Comparison of ENCODE assay signal across 17 mouse cellular contexts in the genomic region with DNA sequence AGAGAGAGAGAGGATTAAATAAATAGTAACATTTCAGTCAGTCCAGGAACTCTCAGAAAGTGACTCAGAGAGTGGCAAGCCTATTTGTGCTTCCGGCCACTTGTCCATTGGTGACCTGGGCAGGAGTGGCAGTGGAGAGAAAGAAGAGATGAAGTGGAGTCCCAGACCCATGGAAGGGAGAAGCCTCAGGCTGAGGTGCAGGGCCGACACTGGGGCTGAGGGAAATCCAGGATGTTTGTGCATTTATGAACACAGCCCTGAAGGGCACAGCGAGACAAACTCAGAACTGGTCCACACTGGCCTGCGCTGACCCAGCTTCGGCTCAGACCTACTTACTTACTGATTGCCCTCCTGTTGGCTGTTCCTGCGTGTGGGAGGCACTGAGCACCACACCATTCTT. TPM values are rescaled to one million over a fixed set of nuclear protein-coding genes. Genes with fewer than 3 reads are reported as not detected.
A peak's percentile ranks its signal among the peaks of the same experiment; 100 is the strongest.
DNase-seq lines count a peak whose midpoint lies in the region; ATAC-seq and TF ChIP-seq lines count a peak whose summit lies in the region.
"Had no signal": no experiment of that assay in that cellular context is flagged by ENCODE, and none has a peak within 500 bp of the region (broad histone marks: within the 10 kb centered on the region; RNA-seq: fewer than 3 reads in every experiment).

No protein-coding gene starts in this region.

- peaks cover 78% of the 10 kb centered on the region for H3K4me1 ChIP-seq in E14TG2a.4 (replicated peaks; ENCODE audit: low read depth, low read length)
- H3K4me1 ChIP-seq in kidney, embryonic 15.5 days = peaks cover 7% of the 10 kb centered on the region
- H3K4me1 ChIP-seq in hindbrain, embryonic 11.5 days (replicated peaks; ENCODE audit: control insufficient read depth, insufficient read depth, low read length) = no peaks in the 10 kb centered on the region
- H3K4me1 ChIP-seq: forebrain, embryonic 13.5 days had no signal

- ATAC-seq in kidney, embryonic 15.5 days (replicated peaks; ENCODE audit: low FRiP score) = no peak; the same call in 1 of the 2 replicates
- no peak for ATAC-seq in hindbrain, embryonic 11.5 days (ENCODE audit: low FRiP score)
- ATAC-seq: forebrain, embryonic 13.5 days; midbrain, embryonic 15.5 days had no signal

- no peak overlapping the region for H3K4me2 ChIP-seq in kidney, embryonic 15.5 days
- H3K4me2 ChIP-seq in hindbrain, embryonic 11.5 days (replicated peaks; ENCODE audit: low read depth, low read length) = no peak overlapping the region
- H3K4me2 ChIP-seq: forebrain, embryonic 13.5 days; heart, embryonic 11.5 days; liver, embryonic 15.5 days; midbrain, embryonic 15.5 days had no signal

- H3K36me3 ChIP-seq in E14TG2a.4 (ENCODE audit: insufficient read depth, low read length) = peaks cover 86% of the 10 kb centered on the region
- H3K36me3 ChIP-seq in kidney, embryonic 15.5 days = no peaks in the 10 kb centered on the region
- H3K36me3 ChIP-seq in hindbrain, embryonic 11.5 days (ENCODE audit: control insufficient read depth, insufficient read depth, low read length) = no peaks in the 10 kb centered on the region
- H3K36me3 ChIP-seq: G1E; hindbrain, embryonic 15.5 days; liver, embryonic 15.5 days; midbrain, embryonic 15.5 days had no signal

- no peaks in the 10 kb centered on the region for H3K27me3 ChIP-seq in E14TG2a.4 (ENCODE audit: insufficient read depth, low read length)
- no peaks in the 10 kb centered on the region for H3K27me3 ChIP-seq in kidney, embryonic 15.5 days
- no peaks in the 10 kb centered on the region for H3K27me3 ChIP-seq in hindbrain, embryonic 11.5 days (ENCODE audit: control insufficient read depth, insufficient read depth, low read length)
- H3K27me3 ChIP-seq: forebrain, embryonic 13.5 days; hindbrain, embryonic 15.5 days; midbrain, embryonic 15.5 days had no signal

- H3K27ac ChIP-seq in kidney, embryonic 15.5 days = 0 out of 2 replicates have a peak overlapping the region, but pooled peaks have one; percentile 11
- H3K27ac ChIP-seq in hindbrain, embryonic 11.5 days (ENCODE audit: low read depth, low read length) = no peak overlapping the region
- H3K27ac ChIP-seq: forebrain, embryonic 13.5 days; hindbrain, embryonic 15.5 days; liver, embryonic 15.5 days; midbrain, embryonic 15.5 days had no signal

- 0 out of 2 replicates have a peak overlapping the region, but pooled peaks have one; percentile 49 for H3K4me3 ChIP-seq in E14TG2a.4 (replicated peaks; ENCODE audit: low read length)
- H3K4me3 ChIP-seq in kidney, embryonic 15.5 days (replicated peaks) = no peak overlapping the region
- no peak overlapping the region for H3K4me3 ChIP-seq in hindbrain, embryonic 11.5 days (ENCODE audit: low read depth, low read length)
- H3K4me3 ChIP-seq: forebrain, embryonic 13.5 days; hindbrain, embryonic 15.5 days; liver, embryonic 15.5 days; midbrain, embryonic 15.5 days had no signal

- WGBS in kidney, embryonic 15.5 days = 50% methylated on average over 6 of the region's 6 CpGs
- WGBS in hindbrain, embryonic 11.5 days = 67% methylated on average over 6 of the region's 6 CpGs

- H3K9ac ChIP-seq in kidney, embryonic 15.5 days = no peak overlapping the region
- H3K9ac ChIP-seq in hindbrain, embryonic 11.5 days (ENCODE audit: low read depth, low read length) = no peak overlapping the region
- H3K9ac ChIP-seq: forebrain, embryonic 13.5 days; hindbrain, embryonic 15.5 days; liver, embryonic 15.5 days; midbrain, embryonic 15.5 days had no signal

- peak; percentile 77 to 85 for DNase-seq in lung, adult 18-20 months
- peak; percentile 68 to 72 for DNase-seq in lung, postnatal 4 days
- DNase-seq in hindbrain, embryonic 11.5 days (ENCODE audit: low spot score) = no peak
- no peak for DNase-seq in frontal cortex, postnatal 14 days (ENCODE audit: low spot score in 2 of 2)
- DNase-seq in thymus, postnatal 36 days = no peak
- DNase-seq: adrenal gland, adult 2 months; cerebellum, postnatal 10 days; thymus, postnatal 4 days had no signal

- no peaks in the 10 kb centered on the region for H3K9me3 ChIP-seq in E14TG2a.4 (ENCODE audit: low read length)
- no peaks in the 10 kb centered on the region for H3K9me3 ChIP-seq in kidney, embryonic 15.5 days (replicated peaks)
- H3K9me3 ChIP-seq in hindbrain, embryonic 11.5 days (ENCODE audit: control insufficient read depth, low read length) = no peaks in the 10 kb centered on the region
- H3K9me3 ChIP-seq: forebrain, embryonic 13.5 days; G1E; hindbrain, embryonic 15.5 days; liver, embryonic 15.5 days; midbrain, embryonic 15.5 days had no signal

- TF ChIP-seq CTCF in E14TG2a.4 (conservative IDR thresholded peaks at IDR 0.05; ENCODE audit: low read length) = no peak

RNA-seq across cellular contexts. Expression of a gene that starts 3.7 kb away (rescaled TPM):
- polyA plus RNA-seq in kidney, embryonic 15.5 days (2015; fragmentation: Nextera tagmentation; extraction: Ambion mirVana) = 0.61 and 1.2 TPM in 2 replicates
- polyA plus RNA-seq in hindbrain, embryonic 11.5 days (2014; fragmentation: Nextera tagmentation; extraction: Ambion mirVana) = 0.56 and 1.1 TPM in 2 replicates
- polyA plus RNA-seq: adrenal gland, adult 2 months; forebrain, embryonic 13.5 days; hindbrain, embryonic 15.5 days; limb, embryonic 14.5 days; liver, embryonic 15.5 days; midbrain, embryonic 15.5 days had no signal

RNA-seq across cellular contexts. Expression of a gene that starts 14.7 kb away (rescaled TPM):
- polyA plus RNA-seq in kidney, embryonic 15.5 days (2015; fragmentation: Nextera tagmentation; extraction: Ambion mirVana) = 24.6 and 25.0 TPM in 2 replicates
- polyA plus RNA-seq in hindbrain, embryonic 11.5 days (2014; fragmentation: Nextera tagmentation; extraction: Ambion mirVana) = 21.3 and 23.1 TPM in 2 replicates

RNA-seq across cellular contexts. Expression of a gene that starts 36.7 kb away (rescaled TPM):
- polyA plus RNA-seq in kidney, embryonic 15.5 days (2015; fragmentation: Nextera tagmentation; extraction: Ambion mirVana) = 51.7 and 56.1 TPM in 2 replicates
- 9.0 and 10.1 TPM in 2 replicates for polyA plus RNA-seq in hindbrain, embryonic 11.5 days (2014; fragmentation: Nextera tagmentation; extraction: Ambion mirVana)

RNA-seq across cellular contexts. Expression of a gene that starts 40.4 kb away (rescaled TPM):
- 21.1 and 22.0 TPM in 2 replicates for polyA plus RNA-seq in kidney, embryonic 15.5 days (2015; fragmentation: Nextera tagmentation; extraction: Ambion mirVana)
- polyA plus RNA-seq in hindbrain, embryonic 11.5 days (2014; fragmentation: Nextera tagmentation; extraction: Ambion mirVana) = 136 and 141 TPM in 2 replicates

Comparison
In these comparisons a context has a peak if more than half of its experiments do, and no peak if none do; other contexts are left out.
1. DNase-seq: peak in lung, adult 18-20 months (2 of 2) and lung, postnatal 4 days (2 of 2); none in hindbrain, embryonic 11.5 days (single experiment), frontal cortex, postnatal 14 days (0 of 2) and thymus, postnatal 36 days (0 of 2).